Mouse (Mus musculus) liver, embryonic 14 days (tissue): Measurements from ENCODE around the gene Gm14399. TPM values are rescaled to one million over a fixed set of nuclear protein-coding genes. Genes with fewer than 3 reads are reported as not detected.

Experiments used
- polyA plus RNA-seq: library from polyadenylated mRNA; depleted of rRNA; stranded (reverse); fragments of >200 nt; gene quantifications from 2 replicates; pipeline ENCODE4 v1.2.3, GENCODE M21; 2012; rRNA removed

Gm14399 gene
- 1.5 and 1.7 TPM in 2 replicates for polyA plus RNA-seq

DNA sequence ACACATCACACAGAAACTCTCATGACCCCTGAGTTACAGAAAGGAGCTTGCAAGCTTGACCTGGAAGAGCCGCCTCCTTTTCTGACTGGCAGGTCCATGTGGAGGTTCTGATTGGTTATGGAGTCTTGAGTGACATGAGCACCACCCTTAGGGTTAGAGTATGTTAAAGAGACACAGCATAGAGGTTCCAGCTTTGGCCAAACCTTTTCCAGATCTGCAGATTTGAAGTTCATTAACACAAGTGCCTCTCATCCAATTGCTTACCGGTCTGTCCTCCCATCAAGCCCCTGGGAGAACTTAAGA lies at the start of gene Gm14399:
Gene Gm14399, minus strand, starts transcription at position 20 of the 303 bp plus-strand sequence.

DNA sequence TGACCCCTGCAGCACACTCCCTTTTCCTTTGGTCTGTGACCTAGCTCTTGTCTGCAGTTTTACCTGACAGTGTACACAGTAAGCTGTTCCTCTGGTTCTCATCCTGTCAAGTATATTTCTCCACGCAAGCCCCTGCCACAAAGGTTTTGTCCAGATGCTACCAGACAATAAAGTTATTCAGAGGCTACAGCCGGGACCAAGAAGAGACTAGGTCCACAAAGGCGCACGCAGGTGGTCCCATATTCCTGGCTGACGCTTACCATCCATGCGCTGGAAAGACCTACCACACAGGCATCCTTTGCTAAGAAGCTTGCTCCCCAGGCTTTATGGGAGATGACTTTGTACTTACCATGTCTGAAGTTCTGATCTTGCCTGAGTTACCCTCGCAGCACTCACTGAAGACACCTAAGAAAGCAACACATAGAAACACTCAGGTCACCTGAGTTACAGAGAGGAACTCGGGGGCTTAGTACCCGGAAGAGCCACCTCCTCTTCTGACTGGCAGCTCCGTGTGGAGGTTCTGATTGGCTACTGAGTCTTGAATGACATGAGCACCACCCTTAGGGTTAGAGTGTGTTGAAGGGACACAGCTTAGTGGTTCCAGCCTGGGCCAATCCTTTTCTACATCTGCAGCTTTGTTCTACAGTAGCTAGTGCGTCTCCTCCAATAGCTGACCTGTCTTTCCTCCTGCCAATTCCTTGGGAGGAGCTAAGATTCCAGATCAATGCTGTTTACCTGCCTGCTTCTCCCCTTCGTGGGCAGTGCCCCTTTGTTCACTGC lies 33.8 kb upstream of the Gm14399 start, which contains the start of gene Gm14443:
Gene Gm14443, minus strand, starts transcription at position 471 of the 780 bp plus-strand sequence.

Other genes with a start within 250 kb of the Gm14399 start
- gene Gm14444, start 131.8 kb downstream of the Gm14399 start, polyA plus RNA-seq, result not detected in 2 replicates
- 0.05 TPM in 1 of 2 replicates, not detected in the other for gene Gm14393, start 74.2 kb downstream of the Gm14399 start, polyA plus RNA-seq
- 0.10 and 0.14 TPM in 2 replicates for gene Gm14443, start 33.9 kb upstream of the Gm14399 start, polyA plus RNA-seq
- gene Gm14391, start 64.9 kb upstream of the Gm14399 start, polyA plus RNA-seq, result 2.4 and 2.5 TPM in 2 replicates
- not detected in 2 replicates for gene Gm14440, start 133.1 kb upstream of the Gm14399 start, polyA plus RNA-seq
- gene Gm4631, start 196.2 kb upstream of the Gm14399 start, polyA plus RNA-seq, result 3.4 and 3.8 TPM in 2 replicates
- 0.91 and 0.93 TPM in 2 replicates for gene Zfp968, start 230.4 kb upstream of the Gm14399 start, polyA plus RNA-seq